Mouse (Mus musculus): ENCODE results near the gene Tm4sf5.
"Not testable (repeated sequence)": the region's sequence is repeated elsewhere in the genome, so short reads cannot be mapped to it uniquely, and the experiment has no call there.

Tm4sf5 gene

GRCm38 (mm10) chr11:70511242-70511641 lies 6.2 kb downstream of the Tm4sf5 start:
- no peak for DNase-seq

GRCm38 (mm10) chr11:70511825-70512224 lies 6.8 kb downstream of the Tm4sf5 start:
- no peak for DNase-seq

GRCm38 (mm10) chr11:70512709-70513342 lies 7.8 kb downstream of the Tm4sf5 start:
- DNase-seq = no peak

GRCm38 (mm10) chr11:70513520-70513919 lies 8.5 kb downstream of the Tm4sf5 start:
- DNase-seq = no peak

- DNase-seq = no peak
Observed at GRCm38 (mm10) chr11:70514288-70514687, 9.2 kb downstream of the Tm4sf5 start, which contains the start of gene Vmo1. TSS of gene Vmo1 (minus strand) at chr11:70514616.

- no peak for DNase-seq
Observed at GRCm38 (mm10) chr11:70516352-70516751, 11.3 kb downstream of the Tm4sf5 start.

- no peak for DNase-seq
Observed at GRCm38 (mm10) chr11:70518436-70518835, 13.4 kb downstream of the Tm4sf5 start.

- DNase-seq = no peak
Observed at GRCm38 (mm10) chr11:70518923-70519322, 13.9 kb downstream of the Tm4sf5 start, which contains the start of gene Gltpd2. TSS of gene Gltpd2 (plus strand) at chr11:70519196.

- no peak for DNase-seq
Observed at GRCm38 (mm10) chr11:70520178-70520769, 15.2 kb downstream of the Tm4sf5 start.

GRCm38 (mm10) chr11:70523306-70523989 lies 18.4 kb downstream of the Tm4sf5 start:
- DNase-seq = not testable (repeated sequence)

- DNase-seq = no peak
Observed at GRCm38 (mm10) chr11:70524782-70525181, 19.7 kb downstream of the Tm4sf5 start.

GRCm38 (mm10) chr11:70525184-70525678 lies 20.2 kb downstream of the Tm4sf5 start, which contains the start of gene Psmb6:
TSS of gene Psmb6 (plus strand) at chr11:70525367.
- peak; percentile 77 to 81 for DNase-seq

GRCm38 (mm10) chr11:70525726-70526125 lies 20.7 kb downstream of the Tm4sf5 start:
- DNase-seq = no peak

- no peak for DNase-seq
Observed at GRCm38 (mm10) chr11:70526211-70526610, 21.2 kb downstream of the Tm4sf5 start.

- DNase-seq = no peak
Observed at GRCm38 (mm10) chr11:70528610-70529009, 23.6 kb downstream of the Tm4sf5 start.

- DNase-seq = not testable (repeated sequence)
Observed at GRCm38 (mm10) chr11:70531065-70531464, 26.0 kb downstream of the Tm4sf5 start.

- DNase-seq = no peak
Observed at GRCm38 (mm10) chr11:70532839-70533238, 27.8 kb downstream of the Tm4sf5 start, which contains the start of gene Gm40193. TSS of gene Gm40193 (minus strand) at chr11:70532939.

- no peak for DNase-seq
Observed at GRCm38 (mm10) chr11:70539423-70539822, 34.4 kb downstream of the Tm4sf5 start.

GRCm38 (mm10) chr11:70539877-70540587 lies 35.0 kb downstream of the Tm4sf5 start, which contains the start of gene Pld2:
TSS of gene Pld2 (plus strand) at chr11:70540064.
- DNase-seq = peak; percentile 83

- DNase-seq = no peak
Observed at GRCm38 (mm10) chr11:70540928-70541327, 35.9 kb downstream of the Tm4sf5 start.

GRCm38 (mm10) chr11:70541415-70541814 lies 36.4 kb downstream of the Tm4sf5 start:
- no peak for DNase-seq

- no peak for DNase-seq
Observed at GRCm38 (mm10) chr11:70544496-70544895, 39.5 kb downstream of the Tm4sf5 start.

- no peak for DNase-seq
Observed at GRCm38 (mm10) chr11:70551526-70551925, 46.5 kb downstream of the Tm4sf5 start.
